Mouse (Mus musculus) CD4-positive helper T cell, adult 2 months (primary cell): Measurements from ENCODE around the gene Spaar.
"Not testable (repeated sequence)": the region's sequence is repeated elsewhere in the genome, so short reads cannot be mapped to it uniquely, and the experiment has no call there.

Experiments used
- DNase-seq: peaks from one replicate; pipeline ENCODE4 v3.0.0-alpha.2; 2012; ENCODE audit warnings: low read depth, missing footprints, low spot score

Gene Spaar

DNA sequence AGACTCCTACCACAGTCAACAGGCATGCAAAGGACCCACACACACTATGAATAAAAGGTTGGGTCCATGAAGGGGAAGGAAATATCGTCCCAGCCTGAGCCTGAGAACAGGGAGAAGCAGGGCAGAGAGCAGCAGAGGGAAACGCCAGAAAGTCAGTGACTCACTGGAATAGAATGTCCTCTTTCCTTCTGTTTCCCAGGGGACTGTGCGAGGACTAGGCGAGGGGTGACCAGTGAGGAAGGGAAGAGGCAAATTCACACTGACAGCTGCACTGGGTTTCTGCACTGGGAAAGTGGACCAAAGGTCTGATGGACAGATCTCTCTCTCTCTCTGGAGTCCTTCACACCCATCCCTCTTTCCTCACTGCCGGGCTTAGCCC is 1.3 kb upstream of the Spaar start:
- DNase-seq, result no peak

DNA sequence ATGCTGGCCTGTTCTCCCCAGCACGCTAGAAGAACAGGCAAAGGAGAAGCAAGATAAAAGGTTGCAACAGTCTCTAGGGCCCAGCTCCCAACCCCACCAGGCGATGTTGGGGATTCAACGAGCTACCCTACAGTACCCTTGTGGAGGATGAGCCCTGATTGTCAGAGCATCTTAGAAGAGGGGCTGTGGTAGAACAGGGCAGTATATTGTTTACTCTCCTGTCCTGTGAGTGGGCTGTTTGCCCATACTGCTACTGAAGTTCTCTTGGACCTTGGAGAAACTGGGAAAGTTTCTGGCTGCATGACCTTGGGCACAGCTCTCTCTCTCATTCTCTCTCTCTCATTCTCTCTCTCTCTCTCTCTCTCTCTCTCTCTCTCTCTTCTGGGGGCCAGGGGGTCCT is 708 bp upstream of the Spaar start:
- DNase-seq, result no peak

DNA sequence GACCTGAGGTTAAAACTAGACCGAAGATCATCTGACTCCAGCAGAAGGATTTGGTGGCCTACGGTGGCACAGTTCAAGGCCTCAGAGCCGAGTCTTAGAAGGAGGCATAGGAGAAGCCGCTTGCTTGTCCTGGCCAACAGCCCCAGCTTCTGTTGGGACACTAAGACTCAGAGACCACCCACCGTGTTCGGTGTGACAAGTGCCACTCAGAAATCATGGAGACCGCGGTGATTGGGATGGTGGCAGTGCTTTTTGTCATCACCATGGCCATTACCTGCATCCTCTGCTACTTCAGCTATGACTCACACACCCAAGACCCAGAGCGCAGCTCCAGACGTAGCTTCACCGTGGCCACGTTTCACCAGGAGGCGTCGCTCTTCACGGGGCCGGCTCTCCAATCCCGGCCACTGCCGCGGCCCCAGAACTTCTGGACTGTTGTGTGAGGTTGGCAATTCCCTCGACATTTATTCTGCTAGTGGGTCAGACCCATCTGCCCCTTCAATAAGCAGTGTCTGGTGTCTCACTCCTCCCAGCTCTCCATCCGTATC is 990 bp downstream of the Spaar start:
- no peak for DNase-seq

DNA sequence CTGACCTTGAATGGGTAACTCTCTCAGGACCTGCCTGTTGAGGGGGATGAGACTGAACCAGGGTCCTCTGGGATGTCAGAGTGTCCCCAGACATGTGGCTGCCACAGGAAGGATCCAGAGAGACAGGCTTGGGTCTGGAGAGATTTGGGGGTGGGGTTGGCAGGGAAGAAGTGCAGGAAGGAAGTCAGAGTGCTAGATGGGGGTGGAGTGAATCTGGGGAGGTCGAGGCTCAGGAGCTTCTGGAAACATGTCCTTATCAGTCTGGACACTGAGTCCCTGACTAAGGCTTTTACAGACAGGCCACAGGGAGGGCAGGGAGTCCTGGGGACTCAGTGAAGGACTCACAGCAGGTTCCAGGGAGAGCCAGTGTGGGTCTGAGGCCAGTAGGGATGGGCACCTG is 2.3 kb downstream of the Spaar start:
- DNase-seq, result no peak

DNA sequence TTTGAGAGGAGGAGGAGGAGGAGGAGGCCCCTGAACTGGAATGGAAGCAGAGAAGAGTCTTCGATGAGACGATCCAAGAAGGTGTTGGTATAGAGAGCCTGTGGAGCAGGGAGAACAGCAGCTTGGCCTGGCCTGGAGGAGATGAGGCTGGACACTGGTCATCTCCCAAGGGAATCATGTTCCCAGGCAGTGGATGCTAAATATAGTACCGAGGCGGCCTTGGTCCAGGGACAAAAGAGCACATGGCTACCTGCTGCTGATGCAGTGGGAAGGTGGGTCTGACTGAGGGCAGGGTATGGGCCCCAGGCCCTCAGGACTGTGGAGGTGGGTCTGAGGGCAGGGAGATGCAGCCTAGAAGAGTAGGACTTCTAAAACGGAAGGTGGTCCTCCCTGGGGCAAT is 3.4 kb downstream of the Spaar start:
- no peak for DNase-seq

DNA sequence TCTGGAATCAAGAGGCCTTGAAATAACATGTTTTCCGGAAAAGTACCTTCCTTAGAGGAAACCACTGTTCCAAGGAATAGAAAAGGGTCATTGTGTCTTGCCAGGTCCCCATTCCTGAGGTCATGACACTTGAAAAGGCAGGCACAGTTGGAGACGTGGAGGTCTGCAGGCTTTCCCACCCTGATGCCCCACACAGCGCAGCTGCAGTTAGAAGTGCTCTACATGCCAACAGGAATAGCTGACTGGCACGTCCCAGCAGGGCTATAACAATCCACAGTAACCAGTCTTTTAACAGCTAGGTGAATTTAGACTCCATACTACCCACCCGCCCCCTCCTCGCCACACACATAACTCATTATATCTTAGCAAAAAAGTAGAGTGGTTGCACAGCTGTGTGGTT is 7.3 kb downstream of the Spaar start:
- DNase-seq, result no peak

DNA sequence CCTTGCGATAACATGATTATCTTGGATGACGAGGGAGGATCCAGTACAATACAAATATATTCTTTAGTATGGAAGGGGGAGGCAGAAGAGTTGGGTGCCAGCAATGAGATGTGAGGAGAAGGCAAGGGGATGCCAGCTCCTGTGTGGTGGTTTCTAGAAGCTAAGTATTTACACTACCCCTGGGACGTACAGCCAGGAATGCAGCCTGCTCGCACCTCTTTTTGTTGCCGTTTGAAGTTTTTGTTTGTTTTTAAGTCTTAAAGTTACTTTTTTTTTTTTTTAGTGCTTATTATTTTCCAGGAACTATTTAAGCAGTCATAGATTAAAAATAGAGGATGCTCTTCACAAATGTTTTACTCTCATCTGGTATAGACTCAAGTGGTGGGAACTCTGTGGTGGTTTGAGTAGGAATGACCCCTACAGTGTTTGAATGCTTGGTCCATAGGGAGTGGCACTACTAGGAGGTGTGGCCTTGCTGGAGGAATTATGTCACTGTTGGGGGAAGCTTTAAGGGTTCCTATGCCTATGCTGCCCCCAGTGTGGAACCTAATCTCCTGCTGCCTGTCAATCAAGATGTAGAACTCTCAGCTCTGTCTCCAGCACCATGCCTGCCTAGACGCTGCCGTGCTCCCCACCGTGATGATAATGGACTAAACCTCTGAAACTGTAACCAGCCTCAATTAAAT is 9.3 kb downstream of the Spaar start:
- DNase-seq, result no peak

DNA sequence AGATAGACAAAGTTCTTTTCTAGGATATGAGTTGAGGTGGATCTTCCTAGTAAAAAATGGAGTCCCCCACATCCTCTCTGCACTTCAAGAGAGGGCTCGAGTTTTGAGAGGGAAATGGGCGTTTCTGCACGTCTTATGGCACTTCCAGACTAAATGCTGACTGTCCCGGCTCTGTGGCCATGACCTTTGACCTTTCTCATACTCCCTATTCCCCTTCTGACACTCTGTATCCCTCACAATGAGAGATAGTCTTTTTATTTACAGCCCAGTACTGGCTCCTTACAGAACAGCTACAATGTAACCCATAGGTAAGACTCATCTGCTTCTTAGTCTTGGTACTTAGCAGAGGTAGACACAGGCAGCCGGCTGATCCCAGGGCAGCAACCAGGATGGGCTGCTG is 11.7 kb downstream of the Spaar start:
- DNase-seq, result no peak

DNA sequence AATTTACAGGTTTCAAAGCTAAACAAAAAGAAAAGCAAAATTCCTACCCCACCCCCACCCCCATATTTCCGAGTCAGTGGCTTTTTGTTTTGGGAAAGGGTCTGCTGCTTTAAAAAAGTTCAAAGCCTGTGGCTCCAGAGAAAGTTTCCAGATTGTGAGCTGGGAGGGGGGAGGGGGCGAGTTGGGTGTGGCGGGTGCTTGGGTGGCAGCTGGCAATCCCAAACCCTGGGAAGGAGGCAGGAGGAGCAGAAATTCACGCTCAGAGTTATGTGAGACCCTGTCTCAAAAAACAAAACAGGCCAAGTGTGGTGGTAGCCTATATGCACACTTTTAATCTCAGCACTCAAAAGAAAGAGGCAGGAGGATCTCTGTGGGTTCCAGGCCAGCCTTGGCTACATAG is 12.8 kb downstream of the Spaar start:
- DNase-seq, result no peak

DNA sequence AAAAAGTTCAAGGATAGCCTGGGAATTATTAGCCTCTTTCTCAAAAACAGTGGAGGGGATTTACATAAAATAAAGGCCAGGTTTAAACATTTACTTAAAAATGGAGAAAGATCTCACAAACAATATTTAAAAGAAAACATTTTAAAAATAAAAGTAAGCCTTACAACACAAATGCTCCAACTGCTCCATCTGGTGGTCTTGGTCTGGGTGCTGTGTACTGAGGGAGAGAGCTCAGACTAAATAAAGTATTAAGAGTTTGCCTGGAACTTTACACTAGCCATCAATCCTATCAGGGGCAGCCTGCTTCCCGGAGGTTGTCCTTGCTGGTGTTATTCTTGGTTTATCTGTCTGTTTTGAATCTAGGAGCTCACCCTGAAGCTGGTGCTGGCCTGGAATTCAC is 13.3 kb downstream of the Spaar start:
- no peak for DNase-seq

DNA sequence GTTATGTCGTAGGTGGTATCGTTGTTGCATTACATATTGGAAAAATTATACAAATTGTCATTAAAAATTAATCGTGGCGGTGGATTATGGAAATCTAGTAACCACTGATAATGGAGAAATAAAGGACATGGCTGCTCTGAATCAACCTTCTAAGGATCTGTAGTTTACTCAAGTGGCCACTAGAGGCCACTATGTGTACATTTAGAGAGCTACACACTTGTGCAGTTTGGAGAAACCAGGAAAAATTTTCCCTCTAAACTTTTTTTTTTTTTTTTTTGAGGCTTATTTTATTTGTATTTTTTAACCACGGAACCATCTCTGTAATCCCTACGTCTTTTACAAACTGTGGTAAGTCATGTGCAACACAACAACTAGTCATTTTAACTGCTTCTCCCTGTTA is 15.4 kb downstream of the Spaar start:
- DNase-seq, result peak; percentile 22

DNA sequence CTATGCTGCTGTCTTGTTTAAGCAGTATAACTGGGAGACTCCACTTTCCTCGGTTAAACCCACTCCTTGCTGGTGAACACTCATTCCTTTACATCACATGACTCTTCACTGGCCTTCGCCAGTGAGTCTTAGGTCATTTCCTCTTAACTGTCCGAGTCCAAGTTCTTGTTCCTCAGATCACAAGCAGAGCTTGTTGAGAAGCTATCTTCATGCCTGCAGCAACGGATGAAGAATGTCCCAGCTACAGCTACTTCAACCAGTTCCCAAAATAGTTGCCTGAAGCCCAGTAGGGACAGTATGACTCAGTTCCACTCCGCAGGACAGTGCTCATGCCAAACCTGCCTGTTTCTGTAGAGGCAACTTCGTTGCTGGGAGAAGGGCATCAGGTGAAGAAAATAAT is 27.4 kb downstream of the Spaar start:
- DNase-seq, result no peak

DNA sequence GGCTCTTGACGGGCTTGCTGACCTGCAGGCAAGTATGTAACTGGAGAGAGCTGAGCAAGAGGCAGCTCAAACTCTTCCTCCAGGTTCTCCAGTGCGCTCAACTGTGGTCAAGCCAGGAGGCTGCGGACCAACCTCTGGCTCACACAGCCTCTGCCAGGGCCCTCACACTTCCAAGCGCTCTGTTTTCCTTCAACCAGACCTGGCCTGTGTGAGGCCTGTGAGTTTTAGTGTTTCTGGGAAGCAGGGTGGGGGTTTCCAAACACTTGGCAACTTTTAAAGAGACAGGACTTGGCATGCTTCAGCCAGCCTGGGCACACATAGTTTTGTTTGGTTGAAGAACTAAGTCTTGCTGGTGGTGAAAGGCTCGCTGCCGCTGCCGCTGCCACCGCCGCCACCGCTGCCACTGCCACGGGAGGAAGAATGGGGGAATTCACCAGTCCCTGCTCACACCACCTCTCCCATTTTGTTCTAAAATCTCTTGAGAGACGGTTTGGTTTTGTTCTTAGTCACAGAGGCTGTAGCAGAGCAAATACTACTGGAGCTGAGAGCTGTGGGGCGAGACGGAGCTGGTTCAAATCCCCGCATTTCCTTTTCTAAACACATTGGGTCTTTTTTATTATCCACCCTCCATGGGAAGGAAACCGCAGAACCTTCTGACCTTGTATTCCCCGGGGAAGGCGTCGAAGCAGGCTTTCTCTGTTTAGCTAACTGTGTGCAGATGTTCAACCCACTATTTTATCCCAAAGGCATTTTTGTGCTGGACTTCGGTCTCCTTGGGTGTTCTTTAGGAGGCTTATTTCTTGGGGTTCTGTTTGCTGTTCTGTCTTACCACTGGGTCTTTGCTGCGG is 30.0 kb downstream of the Spaar start:
- no peak for DNase-seq

DNA sequence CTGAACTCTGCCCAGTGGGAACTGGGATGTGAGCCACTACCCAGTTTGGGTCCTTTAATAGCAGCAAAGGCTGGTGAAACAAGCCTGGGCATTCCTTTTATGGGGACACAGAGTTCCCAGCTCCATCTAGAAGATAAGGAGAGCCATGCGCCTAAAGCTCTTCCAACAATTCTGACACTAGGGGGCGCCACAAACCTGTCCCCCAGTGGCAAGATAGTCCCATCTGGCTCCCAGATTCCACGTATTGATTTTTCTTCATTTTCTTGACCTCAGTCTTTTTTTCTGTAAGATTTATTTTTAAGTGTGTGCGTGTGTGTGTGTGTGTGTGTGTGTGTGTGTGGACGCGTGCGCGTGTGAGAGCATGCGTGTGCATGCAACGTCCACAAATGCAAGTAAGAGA is 30.6 kb downstream of the Spaar start:
- no peak for DNase-seq

DNA sequence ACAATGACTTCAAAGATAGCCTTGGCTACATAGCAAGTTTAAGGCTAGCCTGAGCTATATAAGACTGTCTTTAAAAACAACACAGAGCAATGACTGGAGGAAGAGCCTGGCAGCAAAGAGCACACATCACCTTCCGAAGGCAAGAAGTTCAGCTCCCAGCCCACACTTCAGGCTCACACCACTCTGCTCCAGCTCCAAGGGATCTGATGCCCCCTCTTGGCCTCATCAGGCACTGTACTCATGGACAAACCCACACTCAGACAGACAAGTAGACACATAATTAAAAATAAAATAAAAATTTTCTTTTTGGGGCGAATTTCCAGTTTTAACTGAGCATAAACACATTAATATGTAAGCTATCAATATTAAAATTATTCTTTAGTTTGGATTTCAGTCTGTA is 31.5 kb downstream of the Spaar start:
- no peak for DNase-seq

DNA sequence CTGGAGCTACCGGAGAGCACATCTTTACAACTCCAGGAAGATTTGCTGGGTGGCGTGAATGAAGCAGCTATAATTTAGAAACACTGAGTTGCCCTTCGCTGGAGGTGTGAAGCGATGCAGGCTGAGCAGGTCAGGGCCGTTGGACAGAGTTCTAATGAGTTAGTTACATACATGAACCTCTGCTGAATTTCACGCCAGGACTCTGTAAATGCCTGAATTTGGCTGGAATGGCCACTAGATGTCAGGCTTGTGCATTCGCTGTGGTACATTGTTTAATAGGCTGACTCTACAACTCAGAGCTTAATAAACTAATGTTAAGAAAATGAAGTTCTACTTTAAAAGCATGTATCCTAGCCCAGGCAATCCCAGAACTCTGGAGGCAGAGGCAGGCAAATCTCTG is 33.6 kb downstream of the Spaar start:
- peak; percentile 43 for DNase-seq

DNA sequence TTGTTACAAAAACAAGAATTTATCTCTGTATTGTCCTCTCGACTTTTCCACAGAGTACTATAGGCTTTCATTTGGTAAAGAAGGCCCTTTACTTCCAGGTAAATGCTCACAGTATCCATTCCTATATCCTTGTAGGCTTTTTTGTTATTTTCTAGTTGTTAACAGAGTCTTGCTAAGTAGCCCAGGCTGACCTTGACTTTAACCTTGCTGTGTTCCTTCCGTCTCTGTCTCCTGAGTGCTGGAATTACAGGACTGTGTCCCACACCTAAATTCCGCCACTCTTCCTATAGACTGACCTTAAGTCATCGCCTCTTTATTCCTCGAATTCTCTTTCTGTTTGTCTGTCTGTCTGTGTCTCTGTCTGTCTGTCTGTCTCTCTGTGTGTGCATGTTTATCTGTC is 38.5 kb downstream of the Spaar start:
- no peak for DNase-seq

DNA sequence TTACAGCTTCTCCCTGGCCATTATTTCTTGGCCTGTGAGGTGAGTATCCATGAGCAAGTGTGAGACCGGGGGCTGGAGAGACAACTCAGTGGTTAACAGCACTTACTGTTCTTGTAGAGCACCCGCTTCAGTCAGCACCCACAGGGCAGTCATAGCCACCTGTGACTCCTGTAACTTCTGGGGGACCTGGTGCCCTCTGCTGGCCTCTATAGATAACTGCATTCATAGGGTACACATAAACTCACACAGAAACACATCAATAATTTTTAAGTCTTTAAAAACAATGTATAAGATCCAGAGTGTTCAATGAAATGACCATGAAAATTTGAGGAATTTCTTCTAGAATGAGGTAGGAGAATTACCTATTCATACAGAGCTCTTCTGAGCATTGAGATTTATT is 39.5 kb downstream of the Spaar start:
- DNase-seq, result no peak

DNA sequence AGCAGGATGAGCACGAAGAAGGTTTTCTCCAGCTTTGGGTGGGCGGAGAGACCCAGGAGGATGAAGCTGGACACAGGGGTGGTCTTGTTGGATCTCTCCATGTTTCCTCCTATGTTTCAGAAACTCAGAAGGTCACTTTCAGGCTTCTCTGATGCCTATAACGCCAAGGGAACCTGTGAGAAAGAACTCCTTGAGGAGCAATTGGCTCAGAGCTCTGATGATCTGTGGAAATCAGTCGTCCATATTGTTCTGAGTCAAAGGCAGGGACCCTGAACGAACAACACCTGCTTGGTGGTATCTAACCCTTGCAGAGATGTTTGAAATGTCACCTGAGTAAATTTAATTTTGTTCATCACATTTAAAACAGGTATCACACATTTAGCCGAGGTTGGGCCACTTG is 41.1 kb downstream of the Spaar start, which contains the start of gene Olfr159:
Gene Olfr159, minus strand, starts transcription at position 101 of the 400 bp plus-strand sequence.
- DNase-seq, result no peak

DNA sequence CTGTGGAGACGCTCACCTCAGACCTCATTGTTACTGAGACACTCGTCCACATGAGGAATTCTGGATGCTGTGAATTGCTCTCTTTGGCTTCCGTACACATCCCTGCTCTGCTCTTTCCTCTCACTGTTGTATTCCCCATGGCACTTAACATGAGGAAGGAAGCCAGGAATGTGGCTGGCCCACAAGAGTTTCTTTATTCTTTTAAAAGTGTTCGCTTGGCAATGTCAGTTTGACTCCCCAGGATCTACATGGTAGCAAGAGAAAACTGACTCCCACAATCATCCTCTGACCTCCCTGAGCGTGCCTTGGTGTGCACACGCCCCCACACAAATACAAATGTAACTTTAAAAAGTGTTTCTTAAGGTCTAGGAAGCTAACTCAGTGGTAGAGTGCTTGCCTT is 41.8 kb downstream of the Spaar start:
- no peak for DNase-seq

DNA sequence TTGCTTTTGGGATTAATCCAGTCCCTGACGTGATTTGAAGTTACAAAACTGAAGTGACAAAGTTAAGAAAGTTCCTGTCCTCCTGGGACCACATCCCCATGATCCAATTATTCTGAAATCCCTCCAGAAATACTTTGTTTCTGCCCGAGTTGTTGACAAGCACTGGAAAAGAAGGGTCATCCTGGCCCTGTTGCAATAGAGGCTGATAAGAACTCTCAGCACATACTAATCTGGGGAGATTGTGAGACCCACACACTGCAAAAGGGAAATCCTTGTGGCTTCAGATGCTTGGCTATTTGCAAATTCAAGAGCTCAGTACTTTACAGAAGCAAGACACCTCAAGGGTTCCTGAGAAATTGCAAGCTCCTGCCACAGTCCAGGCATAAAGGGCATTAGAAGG is 42.5 kb downstream of the Spaar start:
- no peak for DNase-seq

DNA sequence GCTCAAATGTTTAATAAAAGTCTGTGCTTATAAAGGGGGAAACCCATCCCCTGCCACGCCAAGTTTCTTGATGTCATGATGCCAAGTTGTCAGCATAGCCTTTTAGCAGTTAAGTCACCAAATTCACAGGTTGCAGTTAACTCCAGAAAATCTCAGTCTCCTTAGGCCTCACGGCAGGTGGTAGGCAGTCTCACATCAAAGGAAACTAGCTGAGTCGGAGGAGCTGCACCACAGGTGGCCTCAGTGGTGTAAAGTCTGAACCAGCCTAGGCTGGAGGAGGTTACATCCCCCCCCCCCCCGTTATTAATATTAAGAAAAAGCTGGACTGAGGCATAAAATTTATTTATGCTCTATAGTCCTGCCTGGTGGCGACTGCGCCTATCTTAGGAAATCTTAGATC is 65.5 kb downstream of the Spaar start:
- no peak for DNase-seq

DNA sequence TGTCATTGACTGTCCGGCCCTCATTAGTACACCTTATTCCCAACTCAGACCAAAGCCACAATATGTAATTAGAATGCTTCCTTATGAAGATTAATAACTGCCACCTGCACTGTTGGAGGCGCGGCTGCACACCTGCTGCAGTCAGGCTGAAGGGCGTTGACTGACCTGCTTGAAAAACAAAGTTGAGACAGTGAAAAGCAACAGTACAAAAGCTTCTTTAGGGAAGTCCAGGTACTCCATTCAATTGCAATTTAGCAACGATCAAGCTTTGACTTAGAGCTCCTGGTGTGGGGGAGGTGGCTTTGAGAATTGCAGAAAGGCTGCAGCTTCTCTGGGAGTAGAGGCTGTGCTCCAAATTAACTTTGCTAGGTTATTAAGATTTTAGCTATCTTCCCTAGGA is 66.0 kb downstream of the Spaar start:
- not testable (repeated sequence) for DNase-seq
